Mouse (Mus musculus) retina, embryonic 14.5 days (tissue): Measurements from ENCODE around the gene Zdhhc12.
A peak's percentile ranks its signal among the peaks of the same experiment; 100 is the strongest.
"Not testable (repeated sequence)": the region's sequence is repeated elsewhere in the genome, so short reads cannot be mapped to it uniquely, and the experiment has no call there.

Source experiments
- DNase-seq: peaks from one replicate; pipeline ENCODE4 v3.0.0-alpha.2; 2015; ENCODE audit warnings: low spot score

Gene Zdhhc12

DNA sequence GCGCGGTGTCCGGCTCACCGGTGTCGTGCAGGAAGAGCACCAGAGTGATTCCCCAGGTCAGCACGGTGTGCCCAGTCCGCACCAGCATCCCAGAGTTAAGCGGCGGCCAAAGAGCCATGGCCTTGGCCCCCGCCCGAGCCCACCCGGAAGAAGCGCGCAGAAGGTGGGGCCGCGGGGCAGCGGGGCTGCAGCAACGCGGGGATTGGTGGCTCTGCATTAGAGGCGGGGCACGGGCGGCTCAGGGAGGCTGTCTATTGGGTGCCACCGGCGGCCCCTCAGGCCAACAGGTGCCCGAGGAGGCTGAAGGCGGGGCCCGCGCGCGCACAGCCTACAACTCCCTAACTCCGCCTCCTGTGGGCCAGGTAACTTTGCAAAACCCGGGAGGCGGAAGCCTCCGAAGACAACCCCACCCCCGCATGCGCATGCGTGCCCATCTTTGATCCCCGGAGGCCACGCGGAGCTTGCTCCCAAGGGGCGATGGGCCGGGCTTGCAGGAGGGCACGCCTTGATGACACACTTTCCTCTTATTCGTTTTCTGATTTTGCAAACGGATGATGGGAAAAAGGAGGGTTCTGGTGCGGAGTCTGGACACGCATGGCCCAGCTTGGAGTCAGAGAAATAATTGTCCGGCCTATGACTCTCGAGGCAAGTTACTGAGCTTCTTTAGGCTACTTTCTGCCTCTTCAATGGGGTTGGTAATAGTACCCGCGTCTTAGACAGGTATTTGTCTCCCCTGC is at the start of gene Zdhhc12:
Gene Zdhhc12 (minus strand): TSS at position 178 of the 737 bp plus-strand sequence.
- DNase-seq: peak; percentile 95

DNA sequence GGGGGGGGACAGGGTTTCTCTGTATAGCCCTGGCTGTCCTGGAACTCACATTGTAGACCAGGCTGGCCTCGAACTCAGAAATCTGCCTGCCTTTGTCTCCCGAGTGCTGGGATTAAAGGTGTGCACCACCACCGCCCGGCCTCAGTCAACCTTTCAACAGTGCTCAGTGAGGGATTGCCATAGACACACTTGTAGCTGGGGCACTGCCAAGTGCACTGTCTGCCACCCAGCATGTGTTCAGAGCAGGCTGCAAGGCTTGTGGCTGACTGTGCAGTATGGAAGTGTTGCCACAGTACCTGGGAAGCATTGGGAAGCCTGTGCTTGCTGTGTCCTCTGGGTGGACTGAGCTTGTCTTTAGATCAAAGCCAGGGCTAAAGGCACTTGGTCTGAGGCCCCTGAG is 46.6 kb upstream of the Zdhhc12 start:
- DNase-seq: not testable (repeated sequence)

- DNase-seq: no peak
These were observed 43.0 kb upstream of the Zdhhc12 start for GRCm38 (mm10) chr2:30136458-30136857.

GRCm38 (mm10) chr2:30134928-30135620 is 41.6 kb upstream of the Zdhhc12 start:
- no peak for DNase-seq

DNA sequence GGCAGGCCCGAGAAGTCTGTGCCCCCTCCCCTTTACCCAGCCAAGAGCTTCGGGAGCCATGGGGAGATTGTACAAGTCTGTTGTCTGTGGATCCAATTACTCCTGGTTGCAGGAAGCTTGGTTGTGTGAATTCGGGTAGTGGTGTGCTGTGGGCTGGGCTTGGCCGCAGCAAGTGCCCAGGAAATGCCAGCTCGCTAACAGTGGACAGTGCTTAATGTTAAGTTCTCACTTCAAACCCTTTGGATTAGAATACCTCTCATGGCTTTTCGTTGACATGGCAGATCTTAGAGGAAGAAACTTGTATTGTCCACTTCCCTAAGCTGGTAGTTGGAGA is 40.9 kb upstream of the Zdhhc12 start:
- DNase-seq: no peak

DNA sequence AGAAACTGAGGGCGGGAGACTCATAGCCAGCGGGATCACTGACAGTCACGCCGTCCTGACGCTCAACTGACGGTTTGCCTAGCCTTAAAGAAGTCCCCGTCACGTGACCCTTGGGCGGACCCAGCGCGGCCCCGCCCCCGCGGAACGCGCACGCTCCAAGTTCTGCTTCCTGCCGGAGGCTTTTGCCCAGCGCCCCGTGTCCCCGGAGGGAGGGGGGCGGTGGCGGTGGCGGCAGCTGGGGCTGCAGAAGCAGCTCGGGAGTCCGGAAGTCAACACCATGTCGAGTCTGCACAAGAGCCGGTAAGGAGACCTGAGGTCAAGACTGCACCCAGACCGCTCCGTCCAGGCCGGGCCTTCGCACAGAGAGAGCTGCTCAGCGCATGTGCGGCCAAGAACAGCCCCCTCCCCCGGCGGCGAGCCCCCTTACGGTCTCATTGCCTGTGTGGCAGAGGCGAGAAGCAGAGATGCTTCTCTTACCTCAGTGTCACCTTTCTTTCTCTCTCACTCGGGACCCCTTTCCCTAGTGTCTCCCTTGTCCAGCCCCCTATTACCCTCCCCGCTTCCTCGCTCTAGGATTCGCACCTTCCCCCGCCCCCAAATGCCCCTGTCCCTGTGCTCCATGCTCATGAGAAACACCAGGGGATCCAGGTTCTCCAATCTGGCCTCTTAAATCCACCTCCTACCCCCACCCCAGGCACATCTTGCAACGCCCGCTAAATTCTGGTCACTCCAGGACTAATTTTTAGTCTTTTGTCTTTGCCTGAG is 40.3 kb upstream of the Zdhhc12 start, which contains the start of gene Tbc1d13:
Gene Tbc1d13 (plus strand): TSS at position 134 of the 765 bp plus-strand sequence.
- DNase-seq: peak; percentile 96

DNA sequence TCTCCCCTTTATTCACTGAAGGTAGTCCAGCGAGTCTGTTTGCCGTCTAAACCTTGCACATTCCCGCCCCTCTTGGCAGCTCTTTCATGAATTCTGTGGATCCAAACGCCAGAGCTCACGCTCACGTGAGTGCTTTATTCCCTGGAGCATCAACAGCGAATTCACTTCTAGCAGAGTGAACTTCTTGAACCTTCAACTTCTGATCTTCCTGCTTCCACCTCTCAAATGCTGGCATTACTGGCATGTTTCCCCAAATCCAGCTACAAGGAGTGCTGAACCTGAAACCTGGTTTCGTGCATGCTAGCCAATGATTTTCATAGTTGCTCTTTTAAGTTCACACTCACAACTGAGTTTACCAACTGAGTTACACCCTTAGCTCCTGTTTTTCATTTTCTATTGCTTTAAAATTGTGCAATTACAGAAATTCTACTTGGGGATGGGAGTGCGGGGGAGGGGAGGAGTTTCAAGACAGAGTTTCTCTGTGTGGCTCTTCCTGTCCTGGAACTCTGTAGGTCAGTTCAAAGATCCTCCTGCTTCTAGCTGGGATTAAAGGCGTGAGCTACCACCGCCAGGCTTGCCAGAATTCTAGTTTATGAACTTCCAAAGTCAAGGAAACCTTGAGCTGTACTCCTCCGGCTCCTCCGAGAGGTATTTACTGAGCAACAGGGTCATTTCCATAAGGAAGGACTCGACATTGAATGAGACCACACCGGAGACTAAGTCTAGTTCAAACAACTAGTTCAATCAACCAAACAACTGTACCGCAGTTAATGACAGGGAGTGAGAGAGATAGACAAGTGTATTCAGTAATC is 39.6 kb upstream of the Zdhhc12 start:
- DNase-seq: no peak

DNA sequence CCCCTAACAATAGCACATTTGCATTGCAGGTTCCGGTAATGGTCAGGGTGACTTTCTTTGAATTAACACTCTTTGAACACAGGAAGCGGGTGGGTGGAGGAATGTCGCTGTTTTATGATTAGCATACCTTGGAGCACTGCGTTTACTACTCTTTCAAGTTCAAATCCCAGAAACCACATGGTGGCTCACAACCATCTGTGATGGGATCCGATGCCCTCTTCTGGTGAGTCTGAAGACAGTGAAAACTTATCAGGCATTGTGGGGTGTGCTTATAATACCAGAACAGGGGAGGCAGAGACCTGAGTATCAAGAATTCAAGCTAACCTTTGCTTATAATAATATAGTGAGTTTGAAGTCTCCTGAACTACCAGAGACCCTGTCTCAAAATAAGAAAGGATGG is 37.8 kb upstream of the Zdhhc12 start:
- not testable (repeated sequence) for DNase-seq

GRCm38 (mm10) chr2:30130156-30130555 is 36.7 kb upstream of the Zdhhc12 start:
- DNase-seq: no peak

DNA sequence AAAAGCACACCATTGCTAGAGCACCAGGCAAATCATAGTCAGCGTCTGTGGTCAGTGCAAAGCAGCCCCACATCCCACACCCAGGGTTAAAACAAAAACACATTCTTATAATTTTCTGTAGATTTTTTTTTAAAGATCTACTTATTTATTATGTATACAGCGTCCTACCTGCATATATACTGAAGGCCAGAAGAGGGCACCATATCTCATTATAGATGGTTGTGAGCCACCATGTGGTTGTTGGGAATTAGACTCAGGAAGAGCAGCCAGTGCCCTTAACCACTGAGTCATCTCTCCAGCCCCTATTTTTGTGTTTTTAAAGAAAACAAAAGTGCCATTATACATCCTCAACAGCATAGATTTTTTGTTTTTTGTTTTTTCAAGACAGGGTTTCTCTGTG is 35.3 kb upstream of the Zdhhc12 start:
- peak; percentile 80 for DNase-seq

- peak; percentile 93 for DNase-seq
These were observed 31.2 kb upstream of the Zdhhc12 start, which contains the start of gene Zer1 for GRCm38 (mm10) chr2:30124472-30125274. TSS of gene Zer1 (minus strand) at chr2:30124585.

DNA sequence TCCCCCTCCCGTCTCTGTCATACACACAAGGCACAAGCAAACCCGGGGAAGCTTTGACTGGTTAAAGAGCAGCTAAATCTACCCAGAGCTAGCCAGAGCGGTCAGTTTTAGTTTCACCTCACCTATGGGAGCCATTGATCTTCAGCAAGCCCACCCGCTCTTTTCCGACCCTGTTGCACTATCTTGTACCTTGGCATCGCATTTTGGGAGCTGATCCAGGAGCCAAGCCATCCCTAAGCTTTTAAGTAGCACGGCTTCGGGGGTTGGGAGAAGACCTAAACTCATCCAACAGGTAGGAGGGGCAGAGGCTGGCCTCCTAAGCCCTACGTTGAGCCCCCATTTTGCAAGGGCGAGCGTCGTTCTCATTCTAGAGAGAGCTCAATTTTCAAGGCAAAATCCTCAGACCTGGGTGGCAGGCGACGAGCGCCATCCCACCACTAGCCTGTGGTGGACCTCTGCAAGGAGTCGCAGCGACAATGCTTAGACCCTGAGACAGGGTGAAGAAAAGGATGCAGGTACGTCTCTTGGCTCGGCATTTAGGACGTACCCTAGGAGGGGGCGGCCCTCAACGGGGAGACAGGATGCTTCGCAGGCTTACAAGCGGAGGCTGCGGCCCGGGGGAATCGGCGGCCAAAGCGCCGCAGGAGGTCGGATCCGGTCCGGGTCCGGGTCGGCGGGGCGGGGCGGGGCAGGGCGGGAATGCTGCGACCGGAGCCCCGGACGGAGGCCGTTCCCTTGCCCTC is 30.5 kb upstream of the Zdhhc12 start:
- no peak for DNase-seq

DNA sequence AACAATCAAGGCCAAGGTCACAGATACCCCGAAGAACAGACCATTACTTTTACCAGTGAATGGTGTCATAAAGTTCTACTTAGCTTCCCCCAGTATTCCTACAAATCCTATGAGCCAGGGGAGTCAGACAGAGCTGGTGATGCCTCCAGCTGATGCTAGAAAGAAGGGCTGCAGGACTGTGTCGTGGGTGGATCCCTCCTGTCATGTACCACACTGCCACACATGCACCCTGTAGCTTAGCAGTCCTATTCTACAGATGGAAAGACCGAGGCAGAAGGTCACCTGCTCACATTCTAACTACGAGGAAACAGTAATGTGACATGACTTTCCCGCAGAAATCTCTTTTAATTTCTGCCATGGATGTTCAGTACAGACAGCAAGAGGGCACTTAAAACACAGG is 29.3 kb upstream of the Zdhhc12 start:
- no peak for DNase-seq

- no peak for DNase-seq
These were observed 26.8 kb upstream of the Zdhhc12 start for GRCm38 (mm10) chr2:30120269-30120668.

GRCm38 (mm10) chr2:30119641-30120051 is 26.2 kb upstream of the Zdhhc12 start:
- no peak for DNase-seq

GRCm38 (mm10) chr2:30112564-30112963 is 19.1 kb upstream of the Zdhhc12 start:
- no peak for DNase-seq

- no peak for DNase-seq
These were observed 18.1 kb upstream of the Zdhhc12 start for GRCm38 (mm10) chr2:30111500-30111899.

- DNase-seq: no peak
These were observed 14.8 kb upstream of the Zdhhc12 start for GRCm38 (mm10) chr2:30108260-30108659.

- no peak for DNase-seq
These were observed 14.2 kb upstream of the Zdhhc12 start for GRCm38 (mm10) chr2:30107646-30108045.

GRCm38 (mm10) chr2:30106364-30106763 is 12.9 kb upstream of the Zdhhc12 start:
- peak; percentile 68 for DNase-seq
